Mouse (Mus musculus): Measurements from ENCODE around the gene Pkp4. TPM values are rescaled to one million over a fixed set of nuclear protein-coding genes. Genes with fewer than 3 reads are reported as not detected.

Gene Pkp4
- total and polyA plus RNA-seq, 3 experiments, result not detected

DNA sequence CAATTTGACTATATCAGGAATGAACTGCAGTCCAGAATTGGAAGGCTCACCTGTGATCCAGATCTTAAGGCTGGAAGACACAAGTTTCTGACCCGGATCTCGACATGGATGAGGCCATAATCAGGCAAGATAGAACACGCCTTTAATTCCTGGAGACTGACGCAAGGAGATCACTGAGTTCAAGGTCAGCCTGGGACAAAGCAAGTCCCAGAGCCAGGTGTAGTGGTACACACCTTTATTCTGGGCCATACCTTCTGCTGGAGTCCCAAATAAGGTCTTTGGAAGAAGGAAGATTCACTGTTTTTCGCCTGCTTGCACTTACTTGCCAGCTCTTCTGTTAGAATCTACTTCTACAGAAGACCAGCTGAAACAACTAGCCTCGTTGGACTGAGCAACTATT is 26.3 kb downstream of the Pkp4 start:
- H3K9me3 ChIP-seq (replicated peaks; ENCODE audit: insufficient read depth, low read length), result no peaks in the 10 kb centered on the region
- no peaks in the 10 kb centered on the region for H3K4me1 ChIP-seq (ENCODE audit: control insufficient read depth in 1 of 2, insufficient read depth in 2 of 2, low read length in 2 of 2)
- no peak overlapping the region for H3K27ac ChIP-seq (ENCODE audit: control insufficient read depth, low read depth, low read length)
- H3K36me3 ChIP-seq (ENCODE audit: control insufficient read depth in 1 of 2, insufficient read depth in 2 of 2, low read length in 2 of 2), result no peaks in the 10 kb centered on the region
- no peaks in the 10 kb centered on the region for H3K79me2 ChIP-seq (ENCODE audit: control insufficient read depth, insufficient read depth, low read length, poor library complexity)
- DNase-seq (ENCODE audit: low read depth, low spot score), result no peak
- H3K27me3 ChIP-seq (ENCODE audit: control insufficient read depth in 1 of 2, insufficient read depth in 2 of 2, low read length in 2 of 2), result no peaks in the 10 kb centered on the region
- H3K4me3 ChIP-seq (ENCODE audit: control insufficient read depth in 1 of 2, insufficient read depth in 1 of 2, low read depth in 2 of 2, low read length in 2 of 2), result no peak overlapping the region
- no peak for TF ChIP-seq CHD2 (IDR thresholded peaks at IDR 0.05; ENCODE audit: low read length)
- H3K9ac ChIP-seq (ENCODE audit: control insufficient read depth, low read depth, low read length, poor library complexity, severe bottlenecking), result no peak overlapping the region

DNA sequence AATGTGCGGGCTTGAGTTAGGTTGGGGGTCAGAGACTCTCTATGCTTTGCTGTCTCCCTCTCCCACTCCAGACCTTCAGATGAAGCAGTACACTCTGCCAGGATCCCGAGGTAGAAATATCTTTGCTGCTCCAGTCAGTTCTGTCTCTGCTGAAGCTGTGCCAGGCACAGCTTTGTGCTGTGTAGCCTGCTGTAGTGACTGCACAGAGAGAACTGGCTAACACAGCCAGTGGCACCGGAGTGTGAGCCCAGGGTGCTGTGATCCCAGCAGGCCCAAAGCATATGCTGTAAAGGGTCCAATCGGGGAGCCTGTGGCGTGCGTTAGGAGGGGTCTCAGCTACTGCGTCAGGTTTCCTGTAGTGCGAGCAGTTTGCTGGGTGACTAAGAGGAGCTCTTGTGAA is 27.7 kb downstream of the Pkp4 start:
- no peaks in the 10 kb centered on the region for H3K4me1 ChIP-seq (ENCODE audit: control insufficient read depth in 1 of 2, insufficient read depth in 2 of 2, low read length in 2 of 2)
- H3K27ac ChIP-seq (ENCODE audit: control insufficient read depth, low read depth, low read length), result no peak overlapping the region
- no peak overlapping the region for H3K4me3 ChIP-seq (ENCODE audit: control insufficient read depth in 1 of 2, insufficient read depth in 1 of 2, low read depth in 2 of 2, low read length in 2 of 2)
- no peaks in the 10 kb centered on the region for H3K79me2 ChIP-seq (ENCODE audit: control insufficient read depth, insufficient read depth, low read length, poor library complexity)
- H3K9ac ChIP-seq (ENCODE audit: control insufficient read depth, low read depth, low read length, poor library complexity, severe bottlenecking), result no peak overlapping the region
- no peak for DNase-seq (ENCODE audit: low read depth, low spot score)
- no peaks in the 10 kb centered on the region for H3K9me3 ChIP-seq (replicated peaks; ENCODE audit: insufficient read depth, low read length)
- no peaks in the 10 kb centered on the region for H3K36me3 ChIP-seq (ENCODE audit: control insufficient read depth in 1 of 2, insufficient read depth in 2 of 2, low read length in 2 of 2)
- no peaks in the 10 kb centered on the region for H3K27me3 ChIP-seq (ENCODE audit: control insufficient read depth in 1 of 2, insufficient read depth in 2 of 2, low read length in 2 of 2)
- TF ChIP-seq MAX (IDR thresholded peaks at IDR 0.05; ENCODE audit: low read length) (no peak), BHLHE40 (IDR thresholded peaks at IDR 0.05; ENCODE audit: borderline replicate concordance, low read depth, low read length) (no peak), TAL1 (IDR thresholded peaks at IDR 0.05; ENCODE audit: low read length) (no peak), NELFE (IDR thresholded peaks at IDR 0.05; ENCODE audit: low read depth, low read length) (no peak), MAFK (IDR thresholded peaks at IDR 0.05; ENCODE audit: borderline replicate concordance, low read depth, low read length) (no peak), USF1 (IDR thresholded peaks at IDR 0.05; ENCODE audit: low read depth, low read length) (no peak), MYC (IDR thresholded peaks at IDR 0.05; ENCODE audit: low read depth, low read length) (no peak), TCF12 (IDR thresholded peaks at IDR 0.05; ENCODE audit: low read depth, low read length) (no peak), UBTF (IDR thresholded peaks at IDR 0.05; ENCODE audit: borderline replicate concordance, insufficient read depth, low read depth, low read length) (no peak), RCOR1 (IDR thresholded peaks at IDR 0.05; ENCODE audit: low read depth, low read length) (no peak), ZC3H11A (IDR thresholded peaks at IDR 0.05; ENCODE audit: low read depth, low read length) (no peak), ETS1 (IDR thresholded peaks at IDR 0.05; ENCODE audit: low read depth, low read length) (no peak), GABPA (IDR thresholded peaks at IDR 0.05; ENCODE audit: low read depth, low read length) (no peak)

DNA sequence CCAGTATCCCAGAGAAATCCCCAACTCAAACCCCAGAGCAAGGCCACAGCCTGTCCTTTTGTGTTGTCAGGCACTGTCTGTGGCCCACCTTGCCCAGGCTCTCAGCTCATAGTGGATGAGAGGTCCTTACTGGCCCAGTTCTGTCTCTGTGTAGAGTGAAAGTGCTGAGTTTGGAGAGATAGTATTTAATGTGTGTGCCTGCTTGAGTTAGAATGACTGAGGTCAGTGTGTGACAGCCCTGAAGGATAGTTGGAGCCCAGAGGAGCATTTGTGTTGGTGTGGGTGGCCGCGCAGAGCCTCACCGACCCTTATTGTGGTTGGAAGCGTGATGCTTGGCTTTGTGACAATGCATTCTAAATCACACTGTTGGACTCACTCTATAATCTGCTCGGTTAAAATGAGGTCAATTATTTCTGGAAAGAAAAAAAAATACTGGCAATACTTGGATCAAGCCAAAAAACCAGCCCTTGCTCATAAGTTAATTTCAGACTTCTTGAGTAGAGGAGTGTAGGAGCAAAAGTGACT is 29.1 kb downstream of the Pkp4 start:
- no peaks in the 10 kb centered on the region for H3K4me1 ChIP-seq (ENCODE audit: control insufficient read depth in 1 of 2, insufficient read depth in 2 of 2, low read length in 2 of 2)
- H3K9me3 ChIP-seq (replicated peaks; ENCODE audit: insufficient read depth, low read length), result no peaks in the 10 kb centered on the region
- H3K36me3 ChIP-seq (ENCODE audit: control insufficient read depth in 1 of 2, insufficient read depth in 2 of 2, low read length in 2 of 2), result no peaks in the 10 kb centered on the region
- H3K27ac ChIP-seq (ENCODE audit: control insufficient read depth, low read depth, low read length), result no peak overlapping the region
- H3K9ac ChIP-seq (ENCODE audit: control insufficient read depth, low read depth, low read length, poor library complexity, severe bottlenecking), result no peak overlapping the region
- no peak overlapping the region for H3K4me3 ChIP-seq (ENCODE audit: control insufficient read depth in 1 of 2, insufficient read depth in 1 of 2, low read depth in 2 of 2, low read length in 2 of 2)
- H3K27me3 ChIP-seq (ENCODE audit: control insufficient read depth in 1 of 2, insufficient read depth in 2 of 2, low read length in 2 of 2), result no peaks in the 10 kb centered on the region
- no peaks in the 10 kb centered on the region for H3K79me2 ChIP-seq (ENCODE audit: control insufficient read depth, insufficient read depth, low read length, poor library complexity)
- no peak for TF ChIP-seq GATA1 (IDR thresholded peaks at IDR 0.05; ENCODE audit: low read depth, low read length)
- no peak for TF ChIP-seq ELF1 (IDR thresholded peaks at IDR 0.05; ENCODE audit: low read depth, low read length)
- no peak for TF ChIP-seq MAZ (IDR thresholded peaks at IDR 0.05; ENCODE audit: low read depth, low read length)
- TF ChIP-seq NELFE (IDR thresholded peaks at IDR 0.05; ENCODE audit: low read depth, low read length), result no peak
- TF ChIP-seq POLR2AphosphoS5 (IDR thresholded peaks at IDR 0.05; ENCODE audit: borderline replicate concordance, low read depth, low read length), result no peak
- no peak for TF ChIP-seq POLR2A (IDR thresholded peaks at IDR 0.05; ENCODE audit: control insufficient read depth in 1 of 2, insufficient read depth in 1 of 2, low read depth in 1 of 2, low read length in 2 of 2, poor library complexity in 1 of 2)
- no peak for TF ChIP-seq TCF12 (IDR thresholded peaks at IDR 0.05; ENCODE audit: low read depth, low read length)
- TF ChIP-seq ZC3H11A (IDR thresholded peaks at IDR 0.05; ENCODE audit: low read depth, low read length), result no peak
- TF ChIP-seq ZNF384 (IDR thresholded peaks at IDR 0.05; ENCODE audit: low read depth, low read length), result no peak
- TF ChIP-seq SIN3A (IDR thresholded peaks at IDR 0.05; ENCODE audit: low read length), result no peak
- no peak for TF ChIP-seq TBP (IDR thresholded peaks at IDR 0.05; ENCODE audit: low read depth, low read length)
- no peak for TF ChIP-seq ZMIZ1 (IDR thresholded peaks at IDR 0.05; ENCODE audit: low read depth, low read length)
- TF ChIP-seq UBTF (IDR thresholded peaks at IDR 0.05; ENCODE audit: borderline replicate concordance, insufficient read depth, low read depth, low read length), result no peak
- no peak for TF ChIP-seq MYB (IDR thresholded peaks at IDR 0.05; ENCODE audit: low read depth, low read length)
- no peak for TF ChIP-seq RAD21 (IDR thresholded peaks at IDR 0.05; ENCODE audit: low read depth, low read length)
- DNase-seq (ENCODE audit: low read depth, low spot score), result no peak
